Mouse (Mus musculus): ENCODE data around the gene Galr3. TPM values are rescaled to one million over a fixed set of nuclear protein-coding genes. Genes with fewer than 3 reads are reported as not detected.

The Galr3 gene
- polyA plus RNA-seq (2014; fragmentation: Illumina TruSeq; extraction: RNeasy Lipid Tissue Mini Kit (QIAGEN cat#74804); ENCODE audit: low read depth, low replicate concordance) = not detected

GRCm38 (mm10) chr15:79041585-79041984 is at the start of gene Galr3:
Gene Galr3, plus strand, starts transcription at chr15:79041885.

GRCm38 (mm10) chr15:79028237-79028738 is 13.4 kb upstream of the Galr3 start, which contains the start of gene H1f0:
Gene H1f0, plus strand, starts transcription at chr15:79028450.

GRCm38 (mm10) chr15:79062376-79063159 is 20.9 kb downstream of the Galr3 start, which contains the start of gene Ankrd54:
Gene Ankrd54, minus strand, starts transcription at chr15:79062893.

GRCm38 (mm10) chr15:79074913-79075532 is 33.3 kb downstream of the Galr3 start, which contains the start of gene Eif3l:
Gene Eif3l, plus strand, starts transcription at chr15:79075179.

Other genes with a start within 250 kb of the Galr3 start
- 15.5 TPM for gene Card10, start 238.8 kb upstream of the Galr3 start, polyA plus RNA-seq (2014; fragmentation: Illumina TruSeq; extraction: RNeasy Lipid Tissue Mini Kit (QIAGEN cat#74804); ENCODE audit: low read depth, low replicate concordance)
- gene Cdc42ep1, start 199.3 kb upstream of the Galr3 start, polyA plus RNA-seq (2014; fragmentation: Illumina TruSeq; extraction: RNeasy Lipid Tissue Mini Kit (QIAGEN cat#74804); ENCODE audit: low read depth, low replicate concordance) = 40.4 TPM
- gene Lgals2, start 186.4 kb upstream of the Galr3 start, polyA plus RNA-seq (2014; fragmentation: Illumina TruSeq; extraction: RNeasy Lipid Tissue Mini Kit (QIAGEN cat#74804); ENCODE audit: low read depth, low replicate concordance) = not detected
- gene Gga1, start 164.7 kb upstream of the Galr3 start, polyA plus RNA-seq (2014; fragmentation: Illumina TruSeq; extraction: RNeasy Lipid Tissue Mini Kit (QIAGEN cat#74804); ENCODE audit: low read depth, low replicate concordance) = 46.3 TPM
- gene Gm49510, start 142.2 kb upstream of the Galr3 start, polyA plus RNA-seq (2014; fragmentation: Illumina TruSeq; extraction: RNeasy Lipid Tissue Mini Kit (QIAGEN cat#74804); ENCODE audit: low read depth, low replicate concordance) = not detected
- 6.5 TPM for gene Sh3bp1, start 142.1 kb upstream of the Galr3 start, polyA plus RNA-seq (2014; fragmentation: Illumina TruSeq; extraction: RNeasy Lipid Tissue Mini Kit (QIAGEN cat#74804); ENCODE audit: low read depth, low replicate concordance)
- gene Pdxp, start 128.0 kb upstream of the Galr3 start, polyA plus RNA-seq (2014; fragmentation: Illumina TruSeq; extraction: RNeasy Lipid Tissue Mini Kit (QIAGEN cat#74804); ENCODE audit: low read depth, low replicate concordance) = 1.4 TPM
- gene Lgals1, start 115.2 kb upstream of the Galr3 start, polyA plus RNA-seq (2014; fragmentation: Illumina TruSeq; extraction: RNeasy Lipid Tissue Mini Kit (QIAGEN cat#74804); ENCODE audit: low read depth, low replicate concordance) = 353 TPM
- gene Nol12, start 107.0 kb upstream of the Galr3 start, polyA plus RNA-seq (2014; fragmentation: Illumina TruSeq; extraction: RNeasy Lipid Tissue Mini Kit (QIAGEN cat#74804); ENCODE audit: low read depth, low replicate concordance) = 15.1 TPM
- 17.8 TPM for gene Triobp, start 94.2 kb upstream of the Galr3 start, polyA plus RNA-seq (2014; fragmentation: Illumina TruSeq; extraction: RNeasy Lipid Tissue Mini Kit (QIAGEN cat#74804); ENCODE audit: low read depth, low replicate concordance)
- gene H1f0, start 13.4 kb upstream of the Galr3 start, polyA plus RNA-seq (2014; fragmentation: Illumina TruSeq; extraction: RNeasy Lipid Tissue Mini Kit (QIAGEN cat#74804); ENCODE audit: low read depth, low replicate concordance) = 135 TPM
- 9.2 TPM for gene Ankrd54, start 21.0 kb downstream of the Galr3 start, polyA plus RNA-seq (2014; fragmentation: Illumina TruSeq; extraction: RNeasy Lipid Tissue Mini Kit (QIAGEN cat#74804); ENCODE audit: low read depth, low replicate concordance)
- 76.7 TPM for gene Eif3l, start 33.3 kb downstream of the Galr3 start, polyA plus RNA-seq (2014; fragmentation: Illumina TruSeq; extraction: RNeasy Lipid Tissue Mini Kit (QIAGEN cat#74804); ENCODE audit: low read depth, low replicate concordance)
- gene Micall1, start 67.0 kb downstream of the Galr3 start, polyA plus RNA-seq (2014; fragmentation: Illumina TruSeq; extraction: RNeasy Lipid Tissue Mini Kit (QIAGEN cat#74804); ENCODE audit: low read depth, low replicate concordance) = 59.0 TPM
- 142 TPM for gene Polr2f, start 99.1 kb downstream of the Galr3 start, polyA plus RNA-seq (2014; fragmentation: Illumina TruSeq; extraction: RNeasy Lipid Tissue Mini Kit (QIAGEN cat#74804); ENCODE audit: low read depth, low replicate concordance)
- gene 1700088E04Rik, start 99.4 kb downstream of the Galr3 start, polyA plus RNA-seq (2014; fragmentation: Illumina TruSeq; extraction: RNeasy Lipid Tissue Mini Kit (QIAGEN cat#74804); ENCODE audit: low read depth, low replicate concordance) = 4.1 TPM
- 1.3 TPM for gene Sox10, start 123.4 kb downstream of the Galr3 start, polyA plus RNA-seq (2014; fragmentation: Illumina TruSeq; extraction: RNeasy Lipid Tissue Mini Kit (QIAGEN cat#74804); ENCODE audit: low read depth, low replicate concordance)
- 34.5 TPM for gene Pick1, start 187.3 kb downstream of the Galr3 start, polyA plus RNA-seq (2014; fragmentation: Illumina TruSeq; extraction: RNeasy Lipid Tissue Mini Kit (QIAGEN cat#74804); ENCODE audit: low read depth, low replicate concordance)
- gene Gm49486, start 187.5 kb downstream of the Galr3 start, polyA plus RNA-seq (2014; fragmentation: Illumina TruSeq; extraction: RNeasy Lipid Tissue Mini Kit (QIAGEN cat#74804); ENCODE audit: low read depth, low replicate concordance) = 2.1 TPM
- 0.63 TPM for gene Slc16a8, start 212.9 kb downstream of the Galr3 start, polyA plus RNA-seq (2014; fragmentation: Illumina TruSeq; extraction: RNeasy Lipid Tissue Mini Kit (QIAGEN cat#74804); ENCODE audit: low read depth, low replicate concordance)
- 0.47 TPM for gene Baiap2l2, start 243.7 kb downstream of the Galr3 start, polyA plus RNA-seq (2014; fragmentation: Illumina TruSeq; extraction: RNeasy Lipid Tissue Mini Kit (QIAGEN cat#74804); ENCODE audit: low read depth, low replicate concordance)